Mouse (Mus musculus): ENCODE measurements around the gene H2al1b. TPM values are rescaled to one million over a fixed set of nuclear protein-coding genes. Genes with fewer than 3 reads are reported as not detected.

The H2al1b gene
- total and polyA plus RNA-seq, 3 experiments: not detected

GRCm38 (mm10) chrX:11346756-11347155 lies 44.5 kb downstream of the H2al1b start:
- Histone ChIP-seq H3K4me1 (ENCODE audit: control insufficient read depth, insufficient read depth, low read length) (no peaks in the 10 kb centered on the region), H3K4me3 (no peak overlapping the region), H3K27me3 (ENCODE audit: control insufficient read depth, insufficient read depth, low read length) (no peaks in the 10 kb centered on the region), H3K79me2 (replicated peaks; ENCODE audit: control insufficient read depth, insufficient read depth, low read length) (no peaks in the 10 kb centered on the region), H3K27ac (no peak overlapping the region), H3K9ac (ENCODE audit: low read depth, low read length) (no peak overlapping the region), H3K36me3 (ENCODE audit: control insufficient read depth, insufficient read depth, low read length) (no peaks in the 10 kb centered on the region)
- TF ChIP-seq CTCF (IDR thresholded peaks at IDR 0.05) (no peak), POLR2A (IDR thresholded peaks at IDR 0.05; ENCODE audit: insufficient read depth, low read depth, low read length) (no peak), EP300 (IDR thresholded peaks at IDR 0.05; ENCODE audit: insufficient read depth, low read depth, low read length) (no peak)
- intact Hi-C loops (cut with DNase I): no loop called here
- 91% methylated on average over 3 of the region's 3 CpGs for WGBS
- no peak for DNase-seq

Other genes starting within 250 kb of the H2al1b start
- gene H2al1a, start 3.2 kb upstream of the H2al1b start, total RNA-seq (2021): not detected
- gene H2al1a, start 3.2 kb upstream of the H2al1b start, polyA plus RNA-seq (2012; rRNA removed): not detected in 2 replicates
- not detected for gene H2al1c, start 3.2 kb downstream of the H2al1b start, total RNA-seq (2021)
- not detected in 2 replicates for gene H2al1c, start 3.2 kb downstream of the H2al1b start, polyA plus RNA-seq (2012; rRNA removed)
- not detected for gene H2al1d, start 6.4 kb downstream of the H2al1b start, total RNA-seq (2021)
- gene H2al1d, start 6.4 kb downstream of the H2al1b start, polyA plus RNA-seq (2012; rRNA removed): not detected in 2 replicates
- not detected for gene H2al1e, start 9.5 kb downstream of the H2al1b start, total RNA-seq (2021)
- not detected in 2 replicates for gene H2al1e, start 9.5 kb downstream of the H2al1b start, polyA plus RNA-seq (2012; rRNA removed)
- gene H2al1f, start 12.7 kb downstream of the H2al1b start, total RNA-seq (2021): not detected
- gene H2al1f, start 12.7 kb downstream of the H2al1b start, polyA plus RNA-seq (2012; rRNA removed): not detected in 2 replicates
- gene H2al1g, start 15.8 kb downstream of the H2al1b start, total RNA-seq (2021): not detected
- gene H2al1g, start 15.8 kb downstream of the H2al1b start, polyA plus RNA-seq (2012; rRNA removed): not detected in 2 replicates
- gene H2al1h, start 19.1 kb downstream of the H2al1b start, total RNA-seq (2021): not detected
- not detected in 2 replicates for gene H2al1h, start 19.1 kb downstream of the H2al1b start, polyA plus RNA-seq (2012; rRNA removed)
- not detected for gene H2al1i, start 22.2 kb downstream of the H2al1b start, total RNA-seq (2021)
- not detected in 2 replicates for gene H2al1i, start 22.2 kb downstream of the H2al1b start, polyA plus RNA-seq (2012; rRNA removed)
- not detected for gene H2al1j, start 25.4 kb downstream of the H2al1b start, total RNA-seq (2021)
- not detected in 2 replicates for gene H2al1j, start 25.4 kb downstream of the H2al1b start, polyA plus RNA-seq (2012; rRNA removed)

All from heart, adult 2 months (tissue).